Mouse (Mus musculus) intestine, embryonic 15.5 days (tissue): ENCODE data around the gene Cabcoco1. TPM values are rescaled to one million over a fixed set of nuclear protein-coding genes. Genes with fewer than 3 reads are reported as not detected.

Source experiments
- ATAC-seq: fragments of 200-750 bp; cut with Nextera tagmentation; 2 replicates; pipeline ENCODE4 v1.8.0; 2017; ENCODE audit warnings: moderate TSS enrichment, moderate library complexity
- H3K27ac ChIP-seq: fragments of 300-500 bp; sonication (generic); 2 replicates; pipeline ENCODE4 v1.5.1; 2015; ENCODE audit warnings: mild to moderate bottlenecking, inconsistent platforms
- H3K27me3 ChIP-seq: fragments of 300-500 bp; sonication (generic); replicated peaks from 2 replicates; pipeline ENCODE4 v1.6.1; 2015; ENCODE audit warnings: inconsistent platforms
- H3K36me3 ChIP-seq: fragments of 300-500 bp; sonication (generic); 2 replicates; pipeline ENCODE4 v1.6.1; 2015; ENCODE audit warnings: inconsistent platforms
- H3K4me1 ChIP-seq: fragments of 300-500 bp; sonication (generic); replicated peaks from 2 replicates; pipeline ENCODE4 v1.6.1; 2015; ENCODE audit warnings: inconsistent platforms
- H3K4me2 ChIP-seq: fragments of 300-500 bp; sonication (generic); replicated peaks from 2 replicates; pipeline ENCODE4 v1.6.1; 2015; ENCODE audit warnings: mild to moderate bottlenecking, inconsistent platforms
- H3K4me3 ChIP-seq: fragments of 300-500 bp; sonication (generic); replicated peaks from 2 replicates; pipeline ENCODE4 v1.5.1; 2015; ENCODE audit warnings: inconsistent platforms
- H3K9ac ChIP-seq: fragments of 300-500 bp; sonication (generic); 2 replicates; pipeline ENCODE4 v1.6.1; 2015; ENCODE audit warnings: inconsistent platforms
- H3K9me3 ChIP-seq: fragments of 300-500 bp; sonication (generic); 2 replicates; pipeline ENCODE4 v1.6.1; 2016; ENCODE audit warnings: inconsistent platforms
- WGBS: fragments of 180-500 bp; shearing (Covaris S2); methylation state at CpG from one replicate; pipeline ENCODE4 v1.1.7; 2015; 5-methylcytosine and 5-hydroxymethylcytosine counted together
- polyA plus RNA-seq: library from polyadenylated mRNA; unstranded; fragments of >200 nt; fragmentation: Nextera tagmentation; extraction: Ambion mirVana; gene quantifications from 2 replicates; pipeline ENCODE4 v1.2.1, GENCODE M21; 2015

Gene Cabcoco1
- polyA plus RNA-seq, 1 experiment from 2014 or later: 7.4 TPM

- no peak overlapping the region for H3K27ac ChIP-seq
- no peaks in the 10 kb centered on the region for H3K4me1 ChIP-seq
- H3K9me3 ChIP-seq: no peaks in the 10 kb centered on the region
- H3K27me3 ChIP-seq: no peaks in the 10 kb centered on the region
- no peak overlapping the region for H3K4me2 ChIP-seq
- no peak overlapping the region for H3K4me3 ChIP-seq
- no peak overlapping the region for H3K9ac ChIP-seq
- WGBS: 85% methylated on average over 6 of the region's 6 CpGs
- no peak for ATAC-seq
- no peaks in the 10 kb centered on the region for H3K36me3 ChIP-seq
Observed at GRCm38 (mm10) chr10:68501067-68501466, 40.6 kb downstream of the Cabcoco1 start.

- Histone ChIP-seq H3K27me3 (no peaks in the 10 kb centered on the region), H3K4me1 (peaks cover 7% of the 10 kb centered on the region; the same call in 1 of the 2 replicates), H3K36me3 (no peaks in the 10 kb centered on the region), H3K4me3 (no peak overlapping the region), H3K4me2 (no peak overlapping the region), H3K9ac (no peak overlapping the region), H3K9me3 (no peaks in the 10 kb centered on the region), H3K27ac (no peak overlapping the region)
- 90% methylated on average over 2 of the region's 2 CpGs for WGBS
- ATAC-seq: no peak
Observed at GRCm38 (mm10) chr10:68495246-68495645, 46.5 kb downstream of the Cabcoco1 start.

- Histone ChIP-seq H3K4me1 (peaks cover 7% of the 10 kb centered on the region; the same call in 1 of the 2 replicates), H3K9me3 (no peaks in the 10 kb centered on the region), H3K27me3 (no peaks in the 10 kb centered on the region), H3K9ac (no peak overlapping the region), H3K4me2 (no peak overlapping the region), H3K27ac (peak overlapping the region; percentile 54), H3K36me3 (no peaks in the 10 kb centered on the region), H3K4me3 (no peak overlapping the region)
- WGBS: 42% methylated on average over 11 of the region's 11 CpGs
- ATAC-seq: peak; percentile 69; the same call in 1 of the 2 replicates
Observed at GRCm38 (mm10) chr10:68491557-68491956, 50.1 kb downstream of the Cabcoco1 start.

- 53% methylated on average over 6 of the region's 6 CpGs for WGBS
- Histone ChIP-seq H3K9ac (no peak overlapping the region), H3K4me1 (peaks cover 7% of the 10 kb centered on the region; the same call in 1 of the 2 replicates), H3K4me2 (no peak overlapping the region), H3K9me3 (no peaks in the 10 kb centered on the region), H3K4me3 (no peak overlapping the region), H3K27me3 (no peaks in the 10 kb centered on the region), H3K27ac (0 out of 2 replicates have a peak overlapping the region, but pooled peaks have one; percentile 2), H3K36me3 (no peaks in the 10 kb centered on the region)
- ATAC-seq: no peak
Observed at GRCm38 (mm10) chr10:68490781-68491180, 50.9 kb downstream of the Cabcoco1 start.

DNA sequence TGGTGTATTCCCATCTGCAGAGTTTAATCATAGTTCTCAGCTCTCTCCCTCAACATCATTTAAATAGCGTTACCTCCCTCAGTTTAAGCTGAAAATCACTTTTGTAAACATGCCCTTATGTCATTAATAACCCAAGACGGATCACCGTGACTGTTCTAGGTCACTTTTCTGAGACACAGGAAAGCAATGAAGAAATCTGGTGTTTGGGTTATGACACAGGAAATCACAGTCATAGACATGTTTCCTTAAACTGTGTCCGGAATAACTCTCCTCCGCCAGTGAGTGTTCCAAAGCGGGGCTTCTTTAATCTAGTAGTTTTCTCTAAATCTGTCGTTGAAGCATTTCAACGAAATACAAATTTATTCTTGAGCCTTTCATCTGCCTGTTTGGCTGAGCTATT, 68.9 kb downstream of the Cabcoco1 start:
- Histone ChIP-seq H3K27me3 (no peaks in the 10 kb centered on the region), H3K4me3 (no peak overlapping the region), H3K36me3 (no peaks in the 10 kb centered on the region), H3K4me2 (no peak overlapping the region), H3K4me1 (no peaks in the 10 kb centered on the region), H3K9me3 (no peaks in the 10 kb centered on the region), H3K27ac (no peak overlapping the region), H3K9ac (no peak overlapping the region)
- ATAC-seq: no peak
- WGBS: 49% methylated on average over 8 of the region's 8 CpGs

DNA sequence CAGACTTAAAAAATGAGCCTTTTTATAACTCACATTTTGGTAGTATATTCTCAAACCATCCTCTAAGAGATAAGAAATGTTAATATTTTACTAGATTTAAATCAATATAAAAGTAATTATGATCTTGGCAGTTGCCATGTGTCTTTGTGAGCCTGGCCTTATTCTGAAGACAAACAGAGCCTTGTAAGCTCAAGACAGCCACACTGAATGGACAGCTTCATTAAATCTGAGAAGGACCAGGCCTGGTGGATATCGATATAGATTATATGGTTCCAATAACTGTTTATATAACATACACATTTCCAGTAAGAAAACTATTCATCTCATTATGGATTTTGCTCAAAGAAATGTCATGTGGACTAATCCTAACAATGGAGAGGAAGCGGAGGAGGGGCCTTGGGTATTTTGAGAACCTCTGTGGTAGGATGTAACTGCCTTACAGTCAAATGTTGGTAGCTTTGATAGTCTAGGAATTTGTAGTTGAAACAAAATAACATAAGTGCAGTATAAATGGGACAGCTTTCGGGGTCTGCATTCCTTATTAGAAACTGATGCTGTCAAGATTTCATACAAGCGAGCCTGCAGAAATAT, 75.9 kb downstream of the Cabcoco1 start:
- Histone ChIP-seq H3K27me3 (no peaks in the 10 kb centered on the region), H3K9me3 (no peaks in the 10 kb centered on the region), H3K36me3 (no peaks in the 10 kb centered on the region), H3K4me2 (no peak overlapping the region), H3K4me3 (no peak overlapping the region), H3K27ac (no peak overlapping the region), H3K9ac (no peak overlapping the region), H3K4me1 (no peaks in the 10 kb centered on the region)
- 38% methylated on average over 4 of the region's 4 CpGs for WGBS
- ATAC-seq: peak; percentile 56; the same call in 1 of the 2 replicates

DNA sequence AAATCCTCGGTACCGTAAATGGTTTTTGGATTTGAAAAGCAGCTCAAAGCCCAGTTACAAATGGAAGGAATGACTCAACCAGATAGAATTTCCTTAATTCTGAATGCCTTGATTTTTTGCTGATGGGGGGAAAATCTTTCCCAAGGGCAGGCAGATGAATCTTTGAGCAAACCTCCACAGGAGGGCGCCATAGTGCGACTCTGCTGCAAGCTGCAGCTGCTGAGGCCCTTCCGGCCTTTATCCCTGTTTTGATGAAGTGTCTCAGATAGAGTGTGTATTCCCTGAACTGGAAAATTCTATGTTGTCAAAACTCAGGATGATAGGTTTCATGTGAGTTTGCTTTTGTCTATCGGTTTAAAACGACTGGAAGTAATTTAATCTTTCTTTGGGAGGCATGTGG, 76.8 kb downstream of the Cabcoco1 start:
- Histone ChIP-seq H3K4me3 (no peak overlapping the region), H3K27ac (no peak overlapping the region), H3K4me2 (no peak overlapping the region), H3K4me1 (no peaks in the 10 kb centered on the region), H3K9ac (no peak overlapping the region), H3K36me3 (no peaks in the 10 kb centered on the region), H3K9me3 (no peaks in the 10 kb centered on the region), H3K27me3 (no peaks in the 10 kb centered on the region)
- ATAC-seq: peak; percentile 55; the same call in 1 of the 2 replicates
- WGBS: 22% methylated on average over 7 of the region's 7 CpGs

DNA sequence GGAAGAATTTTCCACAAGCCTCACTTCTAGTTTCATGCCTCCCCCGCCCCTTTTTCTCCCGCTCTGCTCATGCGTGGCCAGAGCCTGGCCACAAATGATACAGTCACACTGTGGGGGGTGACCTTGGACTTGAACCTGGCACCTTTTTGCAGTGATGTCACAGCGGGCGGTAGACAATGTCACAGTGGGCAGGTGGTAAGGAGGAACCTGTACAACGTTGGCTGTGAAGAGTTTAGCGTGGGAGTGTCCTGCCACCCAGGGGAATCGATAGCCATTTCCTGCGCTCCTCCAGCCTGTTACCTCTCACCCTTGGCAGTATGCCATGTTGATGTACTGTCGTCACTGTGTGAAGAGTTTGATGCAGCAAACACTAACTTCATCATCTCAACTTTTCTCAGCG, 81.9 kb downstream of the Cabcoco1 start:
- Histone ChIP-seq H3K27me3 (no peaks in the 10 kb centered on the region), H3K36me3 (no peaks in the 10 kb centered on the region), H3K9me3 (no peaks in the 10 kb centered on the region), H3K4me1 (no peaks in the 10 kb centered on the region), H3K4me2 (no peak overlapping the region), H3K9ac (no peak overlapping the region), H3K4me3 (no peak overlapping the region), H3K27ac (no peak overlapping the region)
- 73% methylated on average over 11 of the region's 11 CpGs for WGBS
- no peak for ATAC-seq

GRCm38 (mm10) chr10:68457019-68457418, 84.7 kb downstream of the Cabcoco1 start:
- Histone ChIP-seq H3K36me3 (no peaks in the 10 kb centered on the region), H3K4me3 (no peak overlapping the region), H3K4me2 (no peak overlapping the region), H3K27me3 (no peaks in the 10 kb centered on the region), H3K4me1 (no peaks in the 10 kb centered on the region), H3K9me3 (no peaks in the 10 kb centered on the region), H3K27ac (no peak overlapping the region), H3K9ac (no peak overlapping the region)
- WGBS: 91% methylated on average over 7 of the region's 7 CpGs
- ATAC-seq: no peak

- Histone ChIP-seq H3K9ac (no peak overlapping the region), H3K27me3 (no peaks in the 10 kb centered on the region), H3K4me2 (no peak overlapping the region), H3K4me3 (no peak overlapping the region), H3K27ac (no peak overlapping the region), H3K36me3 (no peaks in the 10 kb centered on the region), H3K9me3 (no peaks in the 10 kb centered on the region), H3K4me1 (no peaks in the 10 kb centered on the region)
- no peak for ATAC-seq
Observed at GRCm38 (mm10) chr10:68454541-68454940, 87.2 kb downstream of the Cabcoco1 start.

GRCm38 (mm10) chr10:68446797-68447125, 94.9 kb downstream of the Cabcoco1 start:
- H3K4me1 ChIP-seq: peaks cover 16% of the 10 kb centered on the region
- H3K4me3 ChIP-seq: no peak overlapping the region
- H3K4me2 ChIP-seq: peak overlapping the region; percentile 15
- 7% methylated on average over 5 of the region's 5 CpGs for WGBS
- peak; percentile 87 for ATAC-seq
- H3K36me3 ChIP-seq: no peaks in the 10 kb centered on the region; the same call in 1 of the 2 replicates
- H3K27ac ChIP-seq: peak overlapping the region; percentile 81
- H3K9me3 ChIP-seq: no peaks in the 10 kb centered on the region
- no peak overlapping the region for H3K9ac ChIP-seq
- no peaks in the 10 kb centered on the region for H3K27me3 ChIP-seq

- H3K36me3 ChIP-seq: no peaks in the 10 kb centered on the region; the same call in 1 of the 2 replicates
- H3K4me2 ChIP-seq: peak overlapping the region; percentile 15
- H3K4me1 ChIP-seq: peaks cover 16% of the 10 kb centered on the region
- peak overlapping the region; percentile 81 for H3K27ac ChIP-seq
- WGBS: 18% methylated on average over 15 of the region's 15 CpGs
- ATAC-seq: peak; percentile 51; the same call in 1 of the 2 replicates
- no peaks in the 10 kb centered on the region for H3K9me3 ChIP-seq
- H3K4me3 ChIP-seq: no peak overlapping the region
- no peaks in the 10 kb centered on the region for H3K27me3 ChIP-seq
- no peak overlapping the region for H3K9ac ChIP-seq
Observed at GRCm38 (mm10) chr10:68445876-68446796, 95.6 kb downstream of the Cabcoco1 start.
